Mouse (Mus musculus) mesoderm, embryonic 11.5 days (tissue): ENCODE measurements around the gene Cer1.

Source experiments
- DNase-seq: peaks from one replicate; pipeline ENCODE4 v3.0.0-alpha.2; 2012; ENCODE audit warnings: low read depth, low spot score

Gene Cer1

DNA sequence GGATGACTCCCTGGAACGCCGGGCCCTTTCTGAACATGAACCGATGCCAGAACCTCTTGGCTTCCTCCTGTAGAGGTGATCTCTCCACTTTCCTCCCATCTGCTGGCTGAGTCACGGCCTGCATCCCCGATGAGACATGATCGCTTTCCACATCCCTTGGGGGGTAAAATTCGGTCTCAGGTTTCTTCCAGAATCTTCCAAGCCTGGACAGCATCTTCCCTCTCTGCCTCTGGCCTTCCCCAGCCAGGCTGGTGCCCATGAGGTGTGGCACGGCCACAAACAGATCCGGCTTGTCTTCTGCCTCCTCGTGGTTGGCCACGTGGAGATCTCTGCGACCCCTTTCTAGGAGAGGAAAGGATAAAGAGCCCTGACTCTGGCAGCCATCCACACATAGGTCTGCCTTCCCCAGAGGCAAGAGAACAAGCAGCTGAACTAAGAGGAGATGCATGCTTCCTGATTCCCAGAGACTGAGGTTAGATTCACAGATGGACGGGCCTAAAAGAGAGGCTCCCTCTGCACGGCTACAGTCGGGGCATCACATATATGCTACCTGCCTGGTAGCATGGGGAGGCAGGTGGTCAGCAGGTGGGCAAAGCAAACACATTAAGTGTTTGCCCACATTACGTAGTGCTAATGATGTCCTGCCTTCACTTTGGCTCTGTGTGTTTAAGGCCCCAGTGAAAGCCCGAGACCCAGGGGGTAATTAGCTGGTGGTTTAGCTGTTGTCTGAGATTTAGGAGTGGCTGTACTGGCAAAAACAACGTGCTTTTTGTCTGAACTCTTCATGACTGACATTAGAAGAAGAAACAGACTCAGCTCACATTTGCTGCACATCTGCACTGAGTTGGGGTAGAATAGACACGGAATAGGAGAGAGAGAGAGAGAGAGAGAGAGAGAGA lies at the start of gene Cer1:
Gene Cer1, minus strand, starts transcription at position 513 of the 899 bp plus-strand sequence.
- DNase-seq, result no peak

DNA sequence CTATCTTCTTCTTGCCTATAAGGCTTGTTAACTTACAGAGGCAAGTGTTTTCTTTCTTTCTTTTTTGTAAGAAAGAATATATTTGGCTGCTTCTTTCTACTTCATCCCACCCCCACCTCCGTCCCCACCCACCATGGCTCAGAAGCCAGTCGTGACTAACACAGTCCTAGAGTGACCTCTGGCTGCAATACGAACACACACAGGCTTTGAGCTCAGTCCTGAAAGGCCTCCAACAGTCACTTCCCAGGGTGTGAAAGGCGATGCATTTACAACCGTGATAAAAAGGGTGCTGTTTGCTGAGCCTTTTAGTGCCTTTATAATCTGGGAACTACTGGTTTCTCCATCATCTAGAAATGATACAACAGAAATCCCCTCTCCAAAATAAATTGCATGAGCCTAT lies 49.4 kb upstream of the Cer1 start:
- DNase-seq, result peak; percentile 61

DNA sequence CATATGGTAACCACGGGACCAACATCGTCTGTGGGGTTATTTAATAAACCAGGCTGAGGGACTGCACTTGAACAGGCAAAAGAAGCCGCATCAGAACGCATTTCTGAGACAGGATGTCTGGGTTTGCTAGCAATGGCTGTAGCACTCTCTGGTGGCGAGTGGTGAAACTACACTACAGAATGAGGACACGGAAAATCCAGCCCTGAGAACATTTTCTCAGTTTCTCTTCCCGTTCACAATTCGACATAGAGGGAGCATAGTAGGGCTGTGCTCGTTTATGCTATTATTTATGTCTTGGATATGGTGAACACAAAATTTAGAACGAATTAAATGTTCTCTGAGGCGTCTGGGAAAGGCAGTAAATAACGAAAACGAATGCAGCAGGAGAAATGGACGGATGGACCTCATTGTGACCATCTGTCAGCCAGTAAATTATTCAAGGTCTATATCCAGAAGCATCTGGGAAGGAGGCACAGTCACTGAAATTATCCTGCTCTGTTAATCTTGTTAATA lies 48.8 kb upstream of the Cer1 start:
- peak; percentile 82 for DNase-seq

DNA sequence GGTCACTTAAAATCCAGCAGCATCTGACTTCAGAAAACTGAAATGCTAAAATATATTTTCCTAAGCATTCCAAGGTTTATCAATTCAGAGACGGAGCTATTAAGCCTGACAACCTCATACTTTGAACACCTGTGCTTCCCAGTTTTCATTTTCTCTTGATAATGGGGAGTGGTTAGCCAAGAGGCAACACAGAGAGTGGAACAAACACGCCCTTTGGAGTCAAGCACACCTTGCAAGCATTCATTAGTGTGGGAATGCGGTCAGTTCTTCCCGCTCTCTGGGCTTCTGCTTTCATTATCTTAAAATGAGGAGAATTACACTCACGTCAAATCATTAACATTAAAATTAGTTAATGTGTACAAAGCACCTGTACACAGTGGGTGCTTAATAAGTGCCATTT lies 45.1 kb upstream of the Cer1 start:
- no peak for DNase-seq

DNA sequence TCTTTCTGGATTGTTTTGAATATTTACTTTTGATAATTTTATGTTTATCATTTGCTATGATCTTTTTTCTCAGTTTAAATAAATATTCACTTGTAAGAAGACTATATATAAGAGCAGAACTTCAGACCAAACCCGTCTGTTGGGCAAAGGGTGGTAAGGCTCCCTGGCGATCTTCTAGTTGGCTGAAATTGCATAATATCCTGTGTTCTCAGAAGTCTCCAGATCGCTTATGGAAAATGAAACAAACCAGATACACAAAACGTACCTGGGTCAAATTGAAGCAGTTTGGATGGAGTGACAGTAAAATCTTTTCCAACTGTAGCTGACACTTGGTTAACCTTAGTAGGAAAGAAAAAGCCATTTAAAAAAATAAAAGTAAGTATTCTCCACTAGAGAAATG lies 37.0 kb upstream of the Cer1 start:
- DNase-seq, result no peak

DNA sequence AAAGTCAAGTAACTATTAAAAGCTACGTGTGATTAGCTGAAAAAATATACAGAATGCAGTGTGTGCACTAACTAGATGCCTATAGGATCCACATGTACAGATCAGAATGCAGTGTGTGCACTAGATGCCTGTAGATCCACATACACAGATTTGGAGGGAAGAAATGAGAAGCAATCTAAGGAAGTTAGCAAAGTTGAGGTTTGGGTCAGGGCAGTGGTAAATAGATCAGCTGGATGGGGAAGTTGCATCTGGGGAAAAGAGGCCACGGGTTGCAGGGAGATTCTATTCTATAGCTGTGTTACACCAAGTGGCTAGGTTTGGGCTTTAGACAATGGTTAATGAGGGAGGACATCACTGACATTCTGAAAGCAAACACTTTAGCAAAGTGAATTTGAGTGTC lies 33.7 kb upstream of the Cer1 start:
- no peak for DNase-seq

DNA sequence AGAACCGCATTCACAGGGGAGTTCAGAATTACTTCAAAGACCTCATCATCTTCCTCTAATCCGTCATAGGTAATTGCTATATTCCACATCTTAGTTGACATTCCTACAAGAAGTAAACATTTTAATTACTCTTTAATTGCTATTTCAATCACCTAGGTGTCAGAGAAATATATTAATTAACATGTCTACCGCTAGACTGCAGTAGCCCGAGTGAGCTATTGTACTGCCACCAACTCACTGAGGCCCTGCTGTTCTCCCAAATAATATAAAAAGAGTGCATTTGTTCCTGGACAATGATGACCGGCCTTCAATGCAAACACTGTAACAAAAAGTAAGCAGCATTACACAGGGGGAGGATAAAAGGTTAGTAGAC lies 31.7 kb upstream of the Cer1 start:
- DNase-seq, result no peak

DNA sequence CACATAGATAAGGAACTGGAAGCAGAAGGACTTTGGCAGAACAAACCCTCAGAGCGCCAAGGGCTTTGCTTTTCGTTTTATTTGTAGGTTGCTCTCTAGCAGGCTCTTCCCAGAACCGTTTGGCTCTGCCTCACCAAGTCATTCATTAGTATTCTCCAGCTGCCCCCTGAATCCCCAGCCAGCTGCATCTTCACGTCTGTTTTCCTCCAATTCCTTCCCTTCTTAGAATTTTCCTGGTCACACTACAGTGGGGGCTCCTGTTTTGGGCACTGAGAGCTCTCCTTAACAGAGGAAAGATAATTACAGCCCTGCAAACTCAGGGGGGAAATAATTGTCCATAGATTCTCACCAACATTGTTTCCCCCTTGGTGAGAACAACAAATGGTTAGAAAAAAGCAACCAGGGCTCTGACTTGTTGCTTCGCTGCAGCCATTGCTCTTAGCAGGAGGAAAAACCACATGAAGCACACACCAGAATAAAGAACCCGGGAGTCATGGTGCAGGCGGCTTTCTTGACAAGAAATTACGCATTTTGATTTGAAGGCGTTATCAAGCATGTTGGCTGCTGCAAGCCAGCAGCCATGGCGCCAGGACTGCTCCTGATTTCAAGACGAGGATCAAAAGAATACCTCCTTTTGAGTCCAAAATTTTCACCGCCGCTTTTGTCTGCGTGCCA lies 31.2 kb upstream of the Cer1 start:
- peak; percentile 23 for DNase-seq

DNA sequence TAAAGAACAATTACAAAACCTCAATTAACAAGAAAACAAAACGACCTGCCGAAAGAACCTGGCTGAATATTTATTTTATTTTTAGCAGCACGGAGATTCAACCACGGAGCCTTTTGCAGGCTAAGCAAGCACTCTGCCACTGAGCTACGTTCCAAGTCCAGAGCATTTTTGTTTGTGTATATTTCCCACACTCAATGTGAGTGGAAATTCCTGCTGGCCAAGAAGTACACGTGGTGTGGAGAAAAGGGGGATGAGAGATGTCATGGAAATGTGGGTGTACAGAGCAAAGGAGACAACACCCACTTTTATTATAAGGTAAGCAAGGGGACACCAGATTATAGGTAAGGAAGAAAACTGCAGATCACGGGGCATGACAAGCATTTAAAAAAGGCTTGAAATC lies 30.6 kb upstream of the Cer1 start:
- DNase-seq, result no peak

DNA sequence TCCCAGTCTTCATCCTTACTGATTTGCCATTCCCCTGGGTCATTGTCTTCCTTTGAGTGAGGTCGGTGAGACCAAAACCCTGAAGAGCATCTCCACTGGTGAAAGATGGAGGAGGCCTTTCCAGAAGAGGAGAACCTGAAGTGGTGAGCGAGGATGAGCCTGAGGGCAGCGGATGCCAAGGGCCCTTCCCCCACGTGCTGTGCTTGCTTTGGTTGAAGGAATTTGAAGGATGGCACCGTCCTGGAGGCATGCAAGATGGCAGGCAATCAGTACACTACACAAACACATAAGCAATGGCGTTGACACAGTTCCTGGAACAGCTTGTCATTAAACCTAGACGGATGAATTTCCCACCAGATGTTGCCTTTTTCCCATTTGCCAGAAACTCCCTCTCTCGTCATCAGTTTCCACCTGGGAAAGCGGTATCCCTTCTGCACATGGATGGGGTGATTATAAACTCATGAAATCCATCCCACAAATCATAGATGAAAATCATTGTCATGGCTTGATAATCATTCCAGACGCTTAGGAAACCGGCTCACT lies 29.7 kb upstream of the Cer1 start:
- no peak for DNase-seq

DNA sequence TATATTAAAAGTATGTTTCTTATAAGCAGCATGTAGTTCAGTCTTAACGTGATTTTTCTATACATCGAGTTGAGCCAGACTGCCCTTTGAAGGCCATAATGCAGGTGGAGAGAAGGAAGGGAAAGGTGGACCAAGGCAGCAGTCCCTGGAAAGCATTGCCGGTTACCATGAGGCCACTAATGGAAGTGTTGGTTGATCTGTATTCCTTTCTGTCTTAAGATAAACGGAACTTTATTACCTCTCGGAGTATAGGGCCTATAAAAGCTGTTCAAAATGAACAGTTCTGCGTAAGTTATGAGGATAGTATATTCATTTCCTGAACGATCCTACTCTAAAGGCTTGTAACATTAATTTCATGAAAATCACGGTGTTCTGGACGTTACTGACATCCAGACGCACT lies 10.3 kb upstream of the Cer1 start:
- no peak for DNase-seq

DNA sequence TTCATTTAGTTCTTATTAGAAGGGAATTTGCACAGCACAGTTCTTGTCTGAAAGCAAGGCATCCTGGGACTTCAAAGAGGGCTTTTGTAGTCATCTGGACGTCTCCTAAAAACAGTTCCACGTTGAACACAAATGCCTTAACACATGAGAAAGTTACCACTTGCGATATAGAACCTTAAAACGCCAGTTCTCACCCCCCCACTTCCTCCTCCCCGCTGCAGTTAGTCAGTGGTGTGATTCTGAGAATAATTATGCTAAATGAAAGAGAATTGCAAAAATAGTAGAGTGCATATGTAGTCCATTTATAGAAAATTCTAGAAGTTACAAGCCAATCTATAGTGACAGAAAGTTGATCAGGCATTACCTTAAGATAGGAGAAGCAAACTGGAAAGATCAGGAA lies 7.3 kb upstream of the Cer1 start:
- no peak for DNase-seq

DNA sequence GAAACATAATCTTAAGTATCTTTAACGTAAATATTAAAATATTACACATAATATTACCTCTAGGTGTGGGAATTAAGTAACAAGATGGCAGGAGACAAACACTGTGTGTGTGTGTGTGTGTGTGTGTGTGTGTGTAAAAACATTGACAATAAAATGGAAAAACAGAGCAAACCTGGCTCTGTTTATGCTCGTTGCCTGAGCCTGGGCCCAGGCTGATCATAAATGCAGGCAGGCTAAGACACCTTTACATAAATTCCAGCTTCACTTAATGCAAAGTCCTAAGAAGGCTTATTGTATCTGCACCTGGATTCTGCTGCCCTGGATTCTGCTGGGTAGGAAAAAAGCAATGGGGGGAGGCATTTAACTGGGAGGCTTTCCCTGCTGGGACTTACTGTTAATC lies 6.6 kb upstream of the Cer1 start:
- no peak for DNase-seq

DNA sequence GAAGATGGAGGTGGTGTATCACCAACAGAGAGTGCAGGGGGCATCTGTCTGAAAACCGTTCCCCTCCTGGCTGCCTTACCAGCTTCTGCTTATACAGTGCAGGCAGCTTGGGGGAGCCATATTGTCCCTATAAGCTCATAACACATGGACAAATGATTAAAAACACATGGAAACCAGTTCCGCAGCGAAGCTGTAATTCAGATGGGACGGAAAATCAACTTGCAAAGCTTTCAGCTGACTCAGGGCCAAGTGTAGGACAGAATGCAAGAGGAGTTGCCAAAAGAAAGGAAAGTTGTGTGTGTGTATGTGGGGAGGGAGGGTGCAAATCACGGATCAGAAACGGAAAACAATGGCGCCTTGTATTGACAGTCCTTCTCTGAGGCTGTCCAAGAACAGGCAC lies 6.1 kb upstream of the Cer1 start:
- DNase-seq, result peak; percentile 72

DNA sequence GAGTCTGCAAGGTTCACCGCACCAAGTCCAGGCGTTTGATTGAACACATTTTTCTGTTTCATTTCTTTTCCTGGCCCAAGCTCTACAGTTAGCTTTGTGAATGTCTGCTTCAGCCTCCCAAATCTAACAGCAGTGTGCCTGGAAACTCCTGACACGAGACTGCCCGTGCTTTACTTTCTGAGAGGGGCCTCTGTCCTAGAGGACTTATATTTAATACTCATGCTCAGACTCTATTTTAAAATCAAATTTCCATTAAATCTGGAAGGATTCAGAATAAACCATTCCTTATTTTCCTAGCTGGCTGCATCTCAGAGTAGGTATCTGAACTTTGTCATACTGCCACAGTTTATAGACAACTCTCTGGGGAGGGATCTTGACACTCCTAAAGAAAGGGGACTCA lies 5.6 kb upstream of the Cer1 start:
- DNase-seq, result no peak

DNA sequence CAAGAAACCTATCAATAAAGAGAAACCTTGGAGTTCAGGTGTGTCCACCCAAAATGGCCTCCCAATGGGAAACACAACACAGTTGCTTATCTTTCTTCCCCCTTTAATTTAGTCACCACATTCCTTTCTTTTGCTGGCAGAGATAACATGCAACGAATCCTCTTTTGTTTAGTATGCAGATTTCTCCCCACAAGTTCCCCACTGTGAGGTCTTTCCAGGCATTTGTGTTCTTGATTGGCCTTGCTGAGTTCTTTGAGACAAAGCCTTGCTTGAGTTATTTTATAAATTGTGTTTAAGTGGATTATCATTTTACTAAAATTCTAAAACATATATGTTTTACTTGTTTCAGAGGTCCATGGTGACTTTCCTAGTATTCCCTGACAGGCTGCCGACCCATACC lies 1.2 kb upstream of the Cer1 start:
- no peak for DNase-seq

DNA sequence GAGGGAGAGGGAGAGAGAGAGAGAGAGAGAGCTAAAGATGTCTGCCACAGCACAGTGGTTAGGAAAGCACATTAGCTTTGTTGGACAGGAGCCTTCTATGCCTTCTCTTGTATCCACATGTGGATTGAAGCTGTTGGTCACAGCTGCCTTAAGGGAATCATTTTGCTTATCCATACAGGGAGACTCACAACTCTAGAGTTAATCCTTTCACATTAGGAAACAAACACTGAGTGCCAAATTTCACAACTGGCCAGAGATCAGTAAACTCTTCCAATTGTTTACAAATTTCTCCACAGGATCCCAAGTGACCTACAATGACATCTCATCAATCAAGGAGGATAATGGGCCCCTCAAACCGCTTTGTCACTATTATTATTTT lies 576 bp upstream of the Cer1 start:
- DNase-seq, result no peak

DNA sequence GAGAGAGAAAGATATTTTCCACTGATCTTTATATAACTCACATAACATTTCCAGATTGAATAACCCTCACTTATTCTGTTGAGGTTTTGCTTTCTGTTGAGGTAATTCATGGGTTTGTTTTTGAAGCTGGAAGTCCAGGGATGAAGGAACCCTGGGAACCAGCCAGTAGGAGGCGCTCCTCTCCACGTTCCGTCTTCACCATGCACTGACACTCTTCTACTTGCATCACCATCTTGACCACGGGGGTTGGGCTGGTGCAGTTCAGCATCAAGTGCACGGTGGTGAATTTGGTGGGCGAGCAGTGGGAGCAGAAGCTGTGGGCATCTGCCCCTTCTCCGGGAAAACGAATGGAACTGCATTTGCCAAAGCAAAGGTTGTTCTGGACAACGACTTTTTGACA lies 2.4 kb downstream of the Cer1 start:
- DNase-seq, result no peak

DNA sequence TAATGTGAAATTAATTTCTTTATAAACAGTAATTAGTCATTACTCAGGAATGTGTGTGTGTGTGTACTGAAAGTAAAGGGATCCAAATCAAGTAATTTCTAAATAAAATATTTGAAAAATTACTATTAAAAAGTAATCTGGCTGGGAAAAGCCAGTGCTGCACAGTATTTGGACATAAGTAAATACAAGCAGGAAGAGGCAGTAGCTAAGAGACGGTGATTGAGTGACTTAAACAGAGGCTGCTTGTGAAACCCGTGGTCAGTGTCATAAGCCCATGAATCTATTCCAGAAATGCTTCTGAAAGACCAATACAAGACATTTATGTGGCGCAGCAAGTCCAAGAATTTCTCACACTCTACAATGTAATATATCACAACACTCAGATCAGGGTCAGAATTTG lies 3.6 kb downstream of the Cer1 start:
- DNase-seq, result no peak

DNA sequence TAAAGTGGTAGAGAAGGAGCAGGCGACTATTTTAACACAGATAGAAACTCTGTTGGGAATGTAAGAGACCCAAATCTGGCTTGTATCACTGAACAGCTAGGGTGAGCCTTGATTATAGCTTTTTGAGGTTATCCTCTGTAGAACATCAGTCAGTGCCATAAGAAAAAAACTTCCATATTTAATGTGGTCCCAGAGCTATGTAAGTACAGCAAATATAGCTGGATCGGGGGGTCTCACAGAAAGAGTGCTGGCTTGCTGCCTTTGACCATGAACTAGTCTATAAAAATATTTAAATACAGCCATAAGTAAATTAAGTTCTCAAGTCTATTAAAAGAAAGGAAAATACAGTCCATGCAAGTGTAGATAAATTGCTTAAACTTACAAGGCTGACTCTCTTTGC lies 4.7 kb downstream of the Cer1 start:
- no peak for DNase-seq

DNA sequence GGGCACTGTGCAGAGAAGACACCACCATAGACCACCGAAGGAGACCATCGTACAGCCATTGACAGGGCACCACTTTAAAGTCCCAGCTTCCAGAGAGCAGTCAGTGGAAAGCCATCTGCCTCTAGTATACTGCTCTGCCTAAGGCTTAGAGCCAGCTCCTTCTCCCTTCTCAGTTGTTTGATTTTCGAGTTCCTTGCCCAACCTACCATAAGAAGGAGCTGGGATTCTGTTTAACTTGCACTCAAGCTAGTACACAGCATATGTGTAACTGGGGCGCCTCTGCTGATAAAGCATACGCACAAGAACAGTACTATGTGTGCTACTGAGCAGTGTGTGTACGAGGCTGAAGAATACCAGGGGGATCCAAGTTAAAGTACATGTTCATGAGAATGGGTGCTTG lies 5.8 kb downstream of the Cer1 start:
- DNase-seq, result no peak

DNA sequence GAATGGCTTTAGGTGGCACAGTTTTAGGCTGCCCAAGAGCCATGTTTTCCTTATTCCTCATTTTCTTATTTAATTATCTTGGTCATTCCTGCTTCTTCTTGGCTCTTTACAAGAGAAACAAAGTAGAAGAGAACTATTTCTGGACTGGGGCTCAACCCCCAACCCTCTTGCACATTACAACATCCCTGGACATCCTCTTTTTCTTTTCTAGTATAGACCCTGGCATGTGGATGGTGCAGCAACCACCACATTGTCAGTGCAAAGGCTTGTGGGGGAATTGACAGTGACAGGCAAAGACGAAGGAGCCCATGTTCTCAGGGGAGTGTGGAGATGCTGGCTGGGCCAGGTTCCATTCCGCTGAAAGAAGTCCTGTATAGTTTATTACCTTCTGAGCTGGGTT lies 8.3 kb downstream of the Cer1 start:
- no peak for DNase-seq

DNA sequence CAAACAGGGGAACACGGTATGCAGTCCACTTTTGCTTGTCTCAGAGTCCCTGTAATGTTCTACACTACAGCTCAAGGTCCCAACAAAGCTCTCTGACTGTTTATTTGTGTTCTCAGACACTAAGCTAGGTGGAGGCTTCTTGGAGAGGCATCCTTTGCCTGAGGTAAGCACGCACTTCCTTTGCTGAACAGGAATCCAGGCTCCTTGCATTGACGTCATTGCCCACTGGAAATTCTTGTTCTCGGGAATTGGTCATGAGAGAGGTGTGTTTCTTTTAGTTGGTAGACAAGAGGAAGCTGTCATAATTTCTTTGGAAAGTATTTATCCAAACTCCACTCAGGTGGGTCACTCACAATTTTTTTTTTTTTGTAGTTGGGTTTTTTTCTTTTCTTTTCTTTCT lies 9.4 kb downstream of the Cer1 start:
- no peak for DNase-seq
